Mouse (Mus musculus): ENCODE measurements around the gene Pdlim1. TPM values are rescaled to one million over a fixed set of nuclear protein-coding genes. Genes with fewer than 3 reads are reported as not detected.

The Pdlim1 gene
- polyA plus RNA-seq, 1 experiment from 2014 or later: 171 TPM

GRCm38 (mm10) chr19:40278372-40279023 is 6.9 kb upstream of the Pdlim1 start:
- no peak overlapping the region for H3K27ac ChIP-seq
- no peaks in the 10 kb centered on the region for H3K9me3 ChIP-seq
- WGBS: 69% methylated on average over 8 of the region's 8 CpGs

GRCm38 (mm10) chr19:40277494-40277893 is 5.9 kb upstream of the Pdlim1 start:
- H3K4me2 ChIP-seq: no peak overlapping the region
- H3K4me1 ChIP-seq: no peaks in the 10 kb centered on the region
- no peaks in the 10 kb centered on the region for H3K9me3 ChIP-seq
- no peak overlapping the region for H3K4me3 ChIP-seq
- H3K36me3 ChIP-seq: no peaks in the 10 kb centered on the region
- H3K27me3 ChIP-seq: no peaks in the 10 kb centered on the region
- no peak for ATAC-seq (ENCODE audit: borderline replicate concordance, extremely low read depth, low FRiP score, low TSS enrichment)
- H3K9ac ChIP-seq: no peak overlapping the region
- no peak overlapping the region for H3K27ac ChIP-seq
- WGBS: 87% methylated on average over 8 of the region's 8 CpGs

More at GRCm38 (mm10) chr19:40278372-40279023, 6.9 kb upstream of the Pdlim1 start:
- no peaks in the 10 kb centered on the region for H3K4me1 ChIP-seq
- H3K4me2 ChIP-seq: no peak overlapping the region
- no peak; the same call in 1 of the 2 replicates for ATAC-seq (ENCODE audit: borderline replicate concordance, extremely low read depth, low FRiP score, low TSS enrichment)
- H3K36me3 ChIP-seq: no peaks in the 10 kb centered on the region
- H3K9ac ChIP-seq: no peak overlapping the region
- no peak overlapping the region for H3K4me3 ChIP-seq
- H3K27me3 ChIP-seq: no peaks in the 10 kb centered on the region

GRCm38 (mm10) chr19:40275401-40276188 is 4.0 kb upstream of the Pdlim1 start:
- ATAC-seq (ENCODE audit: borderline replicate concordance, extremely low read depth, low FRiP score, low TSS enrichment): no peak
- Histone ChIP-seq H3K4me3 (no peak overlapping the region), H3K9ac (no peak overlapping the region), H3K4me2 (no peak overlapping the region), H3K9me3 (no peaks in the 10 kb centered on the region), H3K4me1 (peaks cover 2% of the 10 kb centered on the region; the same call in 1 of the 2 replicates), H3K36me3 (no peaks in the 10 kb centered on the region), H3K27ac (no peak overlapping the region), H3K27me3 (peaks cover 4% of the 10 kb centered on the region; the same call in 1 of the 2 replicates)
- WGBS: 81% methylated on average over 14 of the region's 14 CpGs

- 45% methylated on average over 13 of the region's 13 CpGs for WGBS
- Histone ChIP-seq H3K9me3 (no peaks in the 10 kb centered on the region), H3K36me3 (no peaks in the 10 kb centered on the region), H3K27me3 (peaks cover 4% of the 10 kb centered on the region; the same call in 1 of the 2 replicates), H3K9ac (no peak overlapping the region), H3K4me2 (no peak overlapping the region), H3K4me3 (no peak overlapping the region), H3K27ac (no peak overlapping the region), H3K4me1 (peaks cover 22% of the 10 kb centered on the region)
- no peak for ATAC-seq (ENCODE audit: borderline replicate concordance, extremely low read depth, low FRiP score, low TSS enrichment)
These were observed 1.0 kb upstream of the Pdlim1 start for GRCm38 (mm10) chr19:40272674-40273073.

- Histone ChIP-seq H3K4me3 (peak overlapping the region; percentile 75), H3K27ac (peak overlapping the region; percentile 69), H3K36me3 (no peaks in the 10 kb centered on the region), H3K4me1 (peaks cover 29% of the 10 kb centered on the region), H3K9me3 (no peaks in the 10 kb centered on the region), H3K27me3 (peaks cover 4% of the 10 kb centered on the region; the same call in 1 of the 2 replicates), H3K9ac (peak overlapping the region; percentile 77), H3K4me2 (peak overlapping the region; percentile 96)
- WGBS: 3% methylated on average over 63 of the region's 63 CpGs
- ATAC-seq (ENCODE audit: borderline replicate concordance, extremely low read depth, low FRiP score, low TSS enrichment): peak; percentile 25; the same call in 1 of the 2 replicates
These were observed 1.0 kb downstream of the Pdlim1 start for GRCm38 (mm10) chr19:40270351-40271307.

GRCm38 (mm10) chr19:40269526-40269925 is 2.1 kb downstream of the Pdlim1 start:
- peaks cover 29% of the 10 kb centered on the region for H3K4me1 ChIP-seq
- H3K36me3 ChIP-seq: no peaks in the 10 kb centered on the region
- no peak overlapping the region for H3K9ac ChIP-seq
- no peak overlapping the region for H3K4me3 ChIP-seq
- 69% methylated on average over 5 of the region's 5 CpGs for WGBS
- ATAC-seq (ENCODE audit: borderline replicate concordance, extremely low read depth, low FRiP score, low TSS enrichment): no peak
- peak overlapping the region; percentile 96 for H3K4me2 ChIP-seq
- peaks cover 4% of the 10 kb centered on the region; the same call in 1 of the 2 replicates for H3K27me3 ChIP-seq
- H3K9me3 ChIP-seq: no peaks in the 10 kb centered on the region
- no peak overlapping the region for H3K27ac ChIP-seq

- H3K27ac ChIP-seq: peak overlapping the region; percentile 37; the same call in 1 of the 2 replicates
- H3K4me1 ChIP-seq: peaks cover 29% of the 10 kb centered on the region
- H3K4me3 ChIP-seq: 0 out of 2 replicates have a peak overlapping the region, but pooled peaks have one; percentile 3
- peak overlapping the region; percentile 29 for H3K4me2 ChIP-seq
- H3K9ac ChIP-seq: no peak overlapping the region
- no peaks in the 10 kb centered on the region for H3K9me3 ChIP-seq
- 29% methylated on average over 3 of the region's 3 CpGs for WGBS
- ATAC-seq (ENCODE audit: borderline replicate concordance, extremely low read depth, low FRiP score, low TSS enrichment): 0 out of 2 replicates have a peak, but pooled peaks have one; percentile 30
- H3K27me3 ChIP-seq: peaks cover 4% of the 10 kb centered on the region; the same call in 1 of the 2 replicates
- no peaks in the 10 kb centered on the region for H3K36me3 ChIP-seq
These were observed 3.1 kb downstream of the Pdlim1 start for GRCm38 (mm10) chr19:40268493-40268892.

GRCm38 (mm10) chr19:40267380-40267779 is 4.3 kb downstream of the Pdlim1 start:
- H3K4me2 ChIP-seq: peak overlapping the region; percentile 8; the same call in 1 of the 2 replicates

GRCm38 (mm10) chr19:40259485-40259884 is 12.2 kb downstream of the Pdlim1 start:
- WGBS: 93% methylated on average over 1 of the region's 1 CpGs
- 0 out of 2 replicates have a peak, but pooled peaks cover 5% of the 10 kb centered on the region for H3K4me1 ChIP-seq
- no peak overlapping the region for H3K4me3 ChIP-seq
- no peak overlapping the region for H3K9ac ChIP-seq
- no peaks in the 10 kb centered on the region for H3K27me3 ChIP-seq
- H3K27ac ChIP-seq: no peak overlapping the region
- no peaks in the 10 kb centered on the region for H3K9me3 ChIP-seq
- H3K36me3 ChIP-seq: no peaks in the 10 kb centered on the region
- no peak for ATAC-seq (ENCODE audit: borderline replicate concordance, extremely low read depth, low FRiP score, low TSS enrichment)
- H3K4me2 ChIP-seq: no peak overlapping the region

More at GRCm38 (mm10) chr19:40267380-40267779, 4.3 kb downstream of the Pdlim1 start:
- Histone ChIP-seq H3K36me3 (no peaks in the 10 kb centered on the region), H3K4me3 (no peak overlapping the region), H3K27ac (peak overlapping the region; percentile 37), H3K9ac (no peak overlapping the region), H3K27me3 (peaks cover 4% of the 10 kb centered on the region; the same call in 1 of the 2 replicates), H3K4me1 (peaks cover 29% of the 10 kb centered on the region), H3K9me3 (no peaks in the 10 kb centered on the region)
- ATAC-seq (ENCODE audit: borderline replicate concordance, extremely low read depth, low FRiP score, low TSS enrichment): no peak
- WGBS: 68% methylated on average over 1 of the region's 1 CpGs

- Histone ChIP-seq H3K9me3 (no peaks in the 10 kb centered on the region), H3K9ac (no peak overlapping the region), H3K4me1 (0 out of 2 replicates have a peak, but pooled peaks cover 11% of the 10 kb centered on the region), H3K36me3 (no peaks in the 10 kb centered on the region), H3K27ac (no peak overlapping the region), H3K4me2 (no peak overlapping the region), H3K27me3 (no peaks in the 10 kb centered on the region), H3K4me3 (no peak overlapping the region)
- WGBS: 39% methylated on average over 4 of the region's 4 CpGs
- 0 out of 2 replicates have a peak, but pooled peaks have one; percentile 31 for ATAC-seq (ENCODE audit: borderline replicate concordance, extremely low read depth, low FRiP score, low TSS enrichment)
These were observed 14.2 kb downstream of the Pdlim1 start for GRCm38 (mm10) chr19:40257396-40257795.

Measured in lung, embryonic 15.5 days (tissue).